Mouse (Mus musculus) ovary, adult 18-20 months (tissue): ENCODE results near the gene Adamts17.

ENCODE experiments used
- DNase-seq: peaks from one replicate; pipeline ENCODE4 v3.0.0; 2022; ENCODE audit warnings: low spot score, mixed read lengths

The Adamts17 gene

DNA sequence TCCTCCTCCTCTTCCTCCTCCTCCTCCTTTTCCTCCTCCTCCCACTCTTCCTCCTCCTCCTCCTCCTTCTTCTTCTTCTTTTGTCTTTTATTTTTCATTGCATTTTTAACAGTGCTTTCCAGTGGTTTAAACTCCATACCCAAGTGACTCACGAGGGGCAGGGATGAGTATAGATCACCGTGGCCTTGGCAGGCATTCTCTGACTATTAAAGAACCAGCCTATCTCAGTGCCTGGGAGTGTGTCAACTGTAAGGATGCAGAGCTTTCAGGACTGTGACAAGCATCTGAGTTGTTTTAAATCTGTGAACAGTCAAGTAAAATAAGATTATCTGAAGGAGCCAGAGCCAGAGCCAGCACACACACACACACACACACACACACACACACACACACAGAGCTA is 130.7 kb downstream of the Adamts17 start:
- no peak for DNase-seq

- no peak for DNase-seq
Measured at GRCm38 (mm10) chr7:66970974-66971373, 131.4 kb downstream of the Adamts17 start.

DNA sequence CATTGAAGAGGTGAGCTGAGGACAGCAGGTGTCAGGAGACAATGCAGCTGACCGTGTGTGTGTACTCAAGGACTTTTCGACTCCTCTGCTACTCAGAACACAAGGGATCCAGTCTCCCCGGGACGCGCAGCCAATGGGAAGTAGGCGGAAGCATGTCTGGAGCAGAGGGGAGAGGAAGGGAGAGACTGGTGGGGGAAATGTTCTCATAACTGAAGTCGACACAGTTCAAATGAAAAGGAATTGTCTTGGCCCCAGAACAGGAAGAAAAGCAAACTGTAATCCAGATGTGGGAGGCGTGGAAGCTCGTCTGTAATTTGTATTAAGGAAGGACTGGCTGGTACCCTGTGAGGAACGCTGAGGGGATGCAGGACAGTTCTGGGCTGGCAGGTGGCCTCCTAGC is 135.3 kb downstream of the Adamts17 start:
- no peak for DNase-seq

GRCm38 (mm10) chr7:66976371-66976770 is 136.8 kb downstream of the Adamts17 start:
- DNase-seq: no peak

- no peak for DNase-seq
Measured at GRCm38 (mm10) chr7:66981591-66981990, 142.1 kb downstream of the Adamts17 start.

GRCm38 (mm10) chr7:66982084-66982483 is 142.5 kb downstream of the Adamts17 start:
- no peak for DNase-seq

GRCm38 (mm10) chr7:66987671-66988070 is 148.1 kb downstream of the Adamts17 start:
- DNase-seq: peak; percentile 31

GRCm38 (mm10) chr7:66988441-66988840 is 148.9 kb downstream of the Adamts17 start:
- no peak for DNase-seq

GRCm38 (mm10) chr7:66989357-66990045 is 150.0 kb downstream of the Adamts17 start:
- no peak for DNase-seq

GRCm38 (mm10) chr7:66998821-66999220 is 159.3 kb downstream of the Adamts17 start:
- no peak for DNase-seq

GRCm38 (mm10) chr7:67003648-67004047 is 164.1 kb downstream of the Adamts17 start:
- no peak for DNase-seq

GRCm38 (mm10) chr7:67004220-67004619 is 164.7 kb downstream of the Adamts17 start:
- DNase-seq: no peak

DNA sequence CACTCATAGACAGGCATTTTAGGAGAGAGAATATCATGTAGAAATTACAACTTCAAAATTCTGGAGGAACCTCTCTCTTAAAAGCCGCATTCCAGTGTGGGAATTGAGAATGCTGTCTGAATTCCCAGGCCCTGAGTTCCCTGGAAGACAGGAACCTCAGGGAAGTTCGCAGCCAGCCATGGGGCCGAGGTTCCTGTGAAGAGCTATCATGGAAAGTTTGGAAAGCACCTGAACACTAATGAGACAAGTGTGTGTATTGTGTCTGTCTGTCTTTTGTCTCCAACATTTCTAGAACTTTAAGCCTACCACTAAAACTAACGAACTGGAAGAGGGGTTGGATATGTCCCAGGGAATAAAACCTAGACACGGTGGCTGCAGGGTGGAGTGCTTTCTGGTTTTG is 170.3 kb downstream of the Adamts17 start:
- no peak for DNase-seq

GRCm38 (mm10) chr7:67012011-67012751 is 172.6 kb downstream of the Adamts17 start:
- DNase-seq: no peak

- DNase-seq: peak; percentile 9
Measured at GRCm38 (mm10) chr7:67013211-67013895, 173.8 kb downstream of the Adamts17 start.

DNA sequence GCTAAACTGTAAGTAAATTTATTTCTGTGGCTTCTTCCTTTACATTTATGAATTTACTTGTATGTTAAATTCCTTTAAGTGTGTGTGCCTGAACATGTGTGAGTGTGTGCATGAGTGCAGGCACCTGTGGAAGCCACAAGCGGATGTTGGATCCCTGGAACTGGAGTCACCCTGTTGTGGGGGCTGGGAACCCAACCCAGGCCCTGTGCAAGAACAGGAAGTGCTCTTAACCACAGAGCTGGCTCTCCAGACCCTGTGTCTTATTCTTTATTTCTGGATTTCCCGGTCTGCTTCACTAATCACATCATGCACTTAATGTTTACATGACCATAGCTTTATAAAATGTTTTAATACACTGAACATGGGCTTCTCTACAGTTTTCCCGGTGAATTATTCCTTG is 180.4 kb downstream of the Adamts17 start:
- DNase-seq: no peak

GRCm38 (mm10) chr7:67026114-67027070 is 186.9 kb downstream of the Adamts17 start:
- no peak for DNase-seq

DNA sequence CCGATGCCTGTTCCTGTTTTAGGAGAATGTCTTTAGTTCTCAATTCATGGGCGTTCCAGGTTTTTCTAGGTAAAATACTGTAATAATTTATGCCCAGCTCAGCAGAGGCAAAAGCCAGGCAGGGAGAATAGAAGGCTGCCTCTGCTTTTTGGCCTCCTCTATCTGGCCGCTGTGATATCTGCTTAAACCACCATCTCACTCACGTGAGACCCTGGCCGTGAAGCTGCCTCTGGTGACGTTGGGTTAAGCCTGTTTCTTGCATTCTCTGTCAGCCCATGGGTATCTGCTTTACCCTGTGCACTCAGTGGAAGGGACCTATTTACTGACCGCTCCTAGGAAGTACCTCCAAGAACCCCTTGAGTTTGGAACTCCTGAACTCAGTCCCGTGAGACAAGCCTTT is 187.7 kb downstream of the Adamts17 start:
- DNase-seq: no peak

GRCm38 (mm10) chr7:67027696-67028095 is 188.2 kb downstream of the Adamts17 start:
- DNase-seq: no peak

GRCm38 (mm10) chr7:67028902-67029301 is 189.4 kb downstream of the Adamts17 start:
- DNase-seq: no peak

DNA sequence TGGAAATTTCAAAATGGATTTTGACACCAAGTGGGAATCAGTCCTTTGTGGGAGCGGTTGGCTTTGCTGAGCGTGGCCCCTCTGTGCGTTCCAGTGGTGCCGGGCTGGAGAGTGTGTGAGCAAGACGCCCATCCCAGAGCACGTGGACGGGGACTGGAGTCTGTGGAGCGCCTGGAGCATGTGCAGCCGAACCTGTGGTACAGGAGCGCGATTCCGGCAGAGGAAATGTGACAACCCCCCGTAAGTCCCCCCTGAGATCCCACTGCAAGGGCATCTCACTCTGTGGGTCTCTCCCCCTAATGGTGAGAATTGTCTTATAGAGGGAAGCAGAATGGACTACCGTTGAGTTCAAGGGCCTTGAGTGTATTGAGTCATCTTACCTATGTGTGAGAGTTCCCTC is 189.9 kb downstream of the Adamts17 start:
- no peak for DNase-seq

DNA sequence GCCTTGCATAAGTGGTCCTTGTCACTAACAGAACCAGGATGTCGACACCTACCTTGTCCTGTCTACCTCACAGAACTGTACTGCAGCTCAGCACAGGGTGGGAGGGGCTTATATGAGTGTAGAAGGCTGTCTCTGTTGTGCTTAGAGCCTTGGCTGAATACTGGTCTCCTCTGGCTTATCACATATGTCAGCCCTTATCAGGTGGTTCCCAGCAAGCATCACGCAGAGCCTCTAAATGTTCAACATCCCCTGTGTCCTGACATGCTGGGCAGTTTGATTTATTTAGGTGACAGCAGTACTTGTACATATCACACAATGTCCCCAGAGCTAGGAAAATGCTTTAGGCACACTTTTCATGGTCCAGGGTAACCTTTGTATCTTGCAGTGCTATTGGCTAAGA is 191.7 kb downstream of the Adamts17 start:
- no peak for DNase-seq
